Mouse (Mus musculus): Measurements from ENCODE around the gene Prpf8. TPM values are rescaled to one million over a fixed set of nuclear protein-coding genes. Genes with fewer than 3 reads are reported as not detected.
A peak's percentile ranks its signal among the peaks of the same experiment; 100 is the strongest.
"Not testable (repeated sequence)": the region's sequence is repeated elsewhere in the genome, so short reads cannot be mapped to it uniquely, and the experiment has no call there.

Gene Prpf8
- polyA plus RNA-seq (2015; fragmentation: Nextera tagmentation; extraction: Ambion mirVana) = 39.2 and 40.0 TPM in 2 replicates

DNA sequence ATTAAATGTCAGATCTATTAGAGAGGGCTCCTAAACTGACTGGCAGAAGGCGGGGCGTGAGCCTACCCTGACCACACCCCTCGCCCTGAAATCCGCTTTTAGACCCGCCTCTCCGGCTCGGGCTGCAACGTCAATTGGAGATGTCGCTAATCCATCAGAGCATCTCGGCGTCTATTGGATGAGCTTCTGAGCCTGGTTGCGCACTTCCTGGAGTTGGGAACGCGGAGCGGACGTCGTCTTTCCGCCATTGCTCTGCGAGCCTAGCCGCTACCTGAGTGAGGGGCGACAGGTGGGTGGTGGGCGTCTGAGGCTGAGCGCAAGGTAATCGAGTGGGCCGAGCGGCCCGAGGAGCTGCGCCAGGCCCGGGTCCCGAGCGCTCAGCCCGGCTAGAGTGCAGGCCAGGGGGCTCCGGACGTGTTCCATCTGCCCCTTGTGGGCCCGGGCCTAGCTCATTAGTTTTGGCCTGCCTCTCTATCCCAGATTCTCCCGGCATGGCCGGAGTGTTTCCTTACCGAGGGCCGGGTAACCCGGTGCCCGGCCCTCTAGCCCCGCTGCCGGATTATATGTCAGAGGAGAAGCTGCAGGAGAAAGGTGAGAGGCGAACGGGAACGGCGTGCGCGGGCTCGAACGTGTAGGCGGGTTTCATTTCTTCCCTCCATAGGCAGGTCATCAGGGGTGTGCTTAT is at the start of gene Prpf8:
Prpf8 (plus strand) TSS at position 216 of the 685 bp plus-strand sequence.
- DNase-seq (ENCODE audit: low spot score) = peak; percentile 96

DNA sequence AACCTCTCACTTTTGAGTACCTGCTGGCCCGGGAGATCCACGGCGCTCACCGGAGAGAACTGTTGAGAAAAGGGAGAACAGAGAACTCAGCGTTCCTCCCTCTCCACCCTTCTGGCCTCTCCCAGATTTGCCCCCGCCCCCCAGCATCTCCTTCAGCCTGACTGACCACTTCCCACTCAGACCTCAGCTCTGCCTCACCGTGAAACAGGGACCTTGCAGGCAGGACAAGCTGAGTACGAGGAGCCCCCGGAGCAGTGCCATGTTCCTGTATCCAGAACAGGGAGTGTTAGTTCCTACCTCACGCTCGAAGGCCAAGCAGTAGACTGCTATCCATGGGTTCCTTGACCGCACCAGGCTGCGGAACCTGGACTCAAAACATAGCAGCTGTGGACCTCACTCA is 48.4 kb upstream of the Prpf8 start:
- DNase-seq (ENCODE audit: low spot score) = no peak

DNA sequence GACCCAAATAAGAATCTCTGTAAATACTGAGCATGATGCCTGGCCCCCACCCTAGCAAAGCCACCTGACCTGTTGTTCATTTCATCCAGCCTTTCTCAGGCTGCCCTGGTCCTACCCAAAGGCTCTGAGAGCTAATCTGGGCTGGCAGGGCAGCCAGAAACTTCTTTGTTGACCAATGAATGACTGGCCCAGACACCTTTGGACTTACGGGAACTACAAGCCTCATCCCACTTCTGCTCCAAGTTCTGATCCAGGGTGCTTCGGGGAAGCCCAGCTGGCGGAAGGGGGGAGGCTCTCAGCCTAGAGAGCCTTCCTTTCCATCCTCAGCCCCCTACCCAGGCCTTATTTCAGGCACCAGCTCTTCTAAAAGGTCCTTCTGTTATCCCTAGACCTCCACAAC is 47.8 kb upstream of the Prpf8 start:
- no peak for DNase-seq (ENCODE audit: low spot score)

DNA sequence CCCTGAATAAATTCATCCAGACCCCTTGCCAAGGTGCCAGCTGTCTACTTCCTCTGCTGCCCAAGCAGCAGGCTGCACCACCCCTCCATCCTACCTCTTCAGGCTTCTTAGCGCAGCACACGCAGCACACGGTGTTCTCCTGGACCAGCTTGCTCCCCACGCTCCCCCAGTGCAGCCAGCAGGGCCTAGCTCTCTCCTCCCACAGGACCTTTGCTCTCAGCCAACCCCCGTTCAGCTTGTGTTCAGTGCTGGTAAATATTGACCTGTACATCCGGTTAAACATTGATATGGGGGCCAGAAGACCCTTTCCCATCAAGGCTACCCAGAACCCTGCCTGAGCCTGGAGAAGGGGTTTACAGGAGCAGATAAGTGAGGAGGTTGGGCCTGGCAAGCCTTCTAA is 47.3 kb upstream of the Prpf8 start, which contains the start of gene Serpinf2:
Serpinf2 (minus strand) TSS at position 229 of the 400 bp plus-strand sequence.
- DNase-seq (ENCODE audit: low spot score) = no peak

DNA sequence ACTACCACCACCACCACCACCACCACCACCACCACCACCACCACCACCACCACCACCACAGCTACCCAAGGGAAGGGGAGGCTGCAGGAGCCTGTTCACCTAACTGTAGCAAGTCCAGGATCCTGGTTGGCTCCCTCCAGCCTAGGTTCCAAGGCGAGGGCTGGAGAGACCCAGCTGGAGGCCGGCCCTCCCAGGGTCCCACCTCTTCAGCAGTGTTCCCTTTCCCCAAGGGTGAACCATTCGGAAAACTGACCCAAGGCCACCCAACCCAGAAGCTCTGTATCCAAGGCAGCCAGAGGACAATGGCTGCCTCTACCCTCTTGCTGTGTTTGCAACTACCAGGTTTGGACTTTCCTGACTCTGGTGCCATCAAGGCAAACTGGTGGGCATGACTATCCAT is 46.7 kb upstream of the Prpf8 start:
- no peak for DNase-seq (ENCODE audit: low spot score)

DNA sequence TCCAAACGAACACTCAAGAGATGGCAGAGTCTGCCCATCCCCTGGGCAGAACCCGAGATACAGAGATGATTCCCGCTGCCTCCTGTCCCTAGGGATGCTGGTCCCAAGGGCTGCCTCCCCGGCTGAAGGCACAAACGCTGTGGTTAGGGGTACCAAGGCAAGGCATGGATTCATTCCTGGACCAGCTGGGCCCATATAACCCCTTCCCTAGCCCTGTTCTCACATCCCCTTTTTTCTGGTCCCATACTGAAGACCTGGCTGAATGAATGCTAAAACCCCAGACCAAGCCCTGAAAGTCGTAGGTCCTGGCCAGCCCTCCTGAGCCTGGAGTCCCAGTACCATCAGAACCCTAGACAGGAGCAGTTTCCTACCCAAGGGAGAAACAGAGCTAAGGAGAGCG is 45.6 kb upstream of the Prpf8 start:
- DNase-seq (ENCODE audit: low spot score) = no peak

DNA sequence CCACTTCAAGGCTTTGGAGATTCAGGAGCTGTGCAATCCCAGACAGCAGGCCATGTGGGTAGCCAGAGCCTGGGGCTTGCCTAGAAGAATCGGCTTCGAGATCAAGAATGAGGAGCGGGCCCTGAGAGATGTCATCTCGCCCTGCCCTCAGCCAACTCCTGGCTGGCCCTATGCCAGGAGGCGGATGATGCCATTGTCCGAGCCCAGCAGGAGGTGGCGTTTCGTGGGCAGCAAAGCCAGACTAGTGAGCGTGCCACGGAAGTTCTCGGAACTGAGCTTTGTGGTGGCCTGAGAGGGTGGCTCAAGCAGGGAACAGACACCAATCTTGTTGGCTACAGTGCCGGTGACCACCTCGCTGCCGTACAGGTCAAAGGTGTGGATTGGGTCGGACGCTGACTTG is 45.0 kb upstream of the Prpf8 start:
- DNase-seq (ENCODE audit: low spot score) = no peak

DNA sequence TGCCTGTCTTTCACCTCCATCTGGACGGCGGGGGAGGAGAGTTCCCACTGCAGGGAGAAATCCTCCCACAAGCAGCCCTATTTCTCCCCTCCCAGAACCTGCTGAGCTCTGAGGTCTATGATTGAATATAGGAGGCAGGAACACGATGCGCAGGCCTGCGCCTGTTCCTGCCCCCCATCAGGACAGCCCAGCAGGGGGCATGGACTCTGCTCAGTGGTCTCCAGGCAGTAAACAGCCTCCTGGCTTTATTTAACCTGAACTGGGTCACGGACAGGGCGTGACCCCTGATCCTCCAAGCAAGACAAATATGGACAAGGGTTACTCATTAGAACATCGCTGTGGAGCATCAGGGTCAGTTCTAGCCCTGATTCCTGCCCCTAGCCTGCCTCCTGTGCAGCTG is 42.9 kb upstream of the Prpf8 start:
- DNase-seq (ENCODE audit: low spot score) = no peak

DNA sequence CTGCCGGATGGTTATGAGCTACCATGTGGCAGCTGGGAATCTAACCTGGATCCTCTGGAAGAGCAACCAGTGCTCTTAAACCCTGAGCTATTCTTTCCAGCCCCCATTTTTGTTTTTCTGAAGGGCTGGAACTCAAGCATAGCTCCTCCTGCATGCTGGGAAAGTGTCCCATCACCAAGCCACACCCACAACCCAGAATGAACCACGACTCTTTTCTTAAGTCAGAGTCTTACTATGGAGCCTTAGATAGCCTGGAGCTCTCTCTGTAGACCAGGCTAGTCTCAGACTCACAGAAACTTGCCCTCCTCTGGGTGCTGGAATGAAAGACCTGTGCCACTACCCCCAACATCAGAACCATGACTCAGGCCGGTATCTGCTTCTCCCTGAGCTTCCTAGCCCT is 38.0 kb upstream of the Prpf8 start:
- no peak for DNase-seq (ENCODE audit: low spot score)

DNA sequence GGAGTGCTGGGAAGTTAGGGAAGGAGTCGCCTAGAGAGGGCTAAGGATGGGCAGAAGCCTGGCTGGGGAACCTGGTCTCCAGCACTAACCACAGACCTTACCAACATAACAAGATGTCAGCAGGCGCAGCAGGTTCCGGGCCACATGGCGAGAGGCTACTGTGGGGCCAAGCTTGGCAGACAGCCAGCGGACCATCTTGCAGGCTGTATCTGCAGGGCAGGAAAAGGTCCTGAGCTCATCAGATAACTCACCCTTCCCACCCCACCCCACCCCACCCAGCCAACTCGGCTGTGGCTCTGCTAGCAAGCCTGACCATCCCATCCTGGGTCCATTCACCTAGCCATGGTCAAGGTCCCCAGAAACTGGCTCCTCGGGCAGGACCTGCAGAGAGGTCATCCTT is 36.9 kb upstream of the Prpf8 start:
- DNase-seq (ENCODE audit: low spot score) = no peak

DNA sequence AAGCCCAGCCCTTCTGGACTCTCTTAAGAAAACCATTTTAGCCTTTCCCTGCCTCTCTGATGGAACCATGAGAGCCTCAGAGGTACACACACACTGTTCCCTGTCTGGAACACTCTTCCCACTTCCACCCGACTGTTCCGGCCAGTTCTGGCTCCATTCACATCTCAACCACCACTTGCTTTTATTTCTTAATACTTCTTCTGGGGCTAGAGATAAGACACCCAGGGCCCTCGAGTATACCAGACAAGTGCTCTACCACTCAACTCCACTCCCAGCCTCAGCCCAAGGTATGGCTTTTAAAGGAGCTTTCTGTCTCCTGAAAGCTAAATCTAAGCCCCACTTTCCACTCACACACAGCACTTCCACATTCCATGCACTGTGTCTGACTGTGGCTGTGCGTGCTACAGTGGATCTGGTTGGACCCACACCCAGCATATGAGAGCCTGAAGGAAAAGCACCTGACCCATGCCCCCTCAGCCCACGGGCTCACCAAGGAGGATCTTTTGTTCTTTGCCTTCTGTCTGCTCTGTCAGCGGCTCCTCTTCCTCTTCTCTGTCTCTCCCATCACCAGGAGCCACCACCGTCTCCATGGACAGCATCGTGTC is 36.2 kb upstream of the Prpf8 start:
- no peak for DNase-seq (ENCODE audit: low spot score)

DNA sequence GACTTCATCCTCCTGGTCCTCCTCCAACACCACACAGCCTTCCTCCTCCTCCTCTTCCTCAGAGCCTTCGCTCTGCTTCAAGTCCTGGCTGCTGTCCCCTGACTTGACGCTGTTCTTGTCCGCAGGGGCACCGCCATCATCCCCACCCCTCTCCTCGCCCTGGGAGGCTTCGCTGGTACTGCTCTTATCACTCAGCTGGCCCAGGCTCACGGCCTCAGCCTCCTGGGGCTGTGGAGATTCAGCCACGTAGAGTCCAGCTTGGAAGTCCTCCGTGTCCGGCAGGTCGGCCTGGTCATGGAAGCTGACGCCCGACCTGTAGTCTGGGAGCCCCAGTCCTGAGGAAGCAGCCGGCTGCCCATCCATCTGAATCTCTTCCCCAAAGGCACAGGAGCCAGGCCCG is 35.7 kb upstream of the Prpf8 start:
- DNase-seq (ENCODE audit: low spot score) = no peak

DNA sequence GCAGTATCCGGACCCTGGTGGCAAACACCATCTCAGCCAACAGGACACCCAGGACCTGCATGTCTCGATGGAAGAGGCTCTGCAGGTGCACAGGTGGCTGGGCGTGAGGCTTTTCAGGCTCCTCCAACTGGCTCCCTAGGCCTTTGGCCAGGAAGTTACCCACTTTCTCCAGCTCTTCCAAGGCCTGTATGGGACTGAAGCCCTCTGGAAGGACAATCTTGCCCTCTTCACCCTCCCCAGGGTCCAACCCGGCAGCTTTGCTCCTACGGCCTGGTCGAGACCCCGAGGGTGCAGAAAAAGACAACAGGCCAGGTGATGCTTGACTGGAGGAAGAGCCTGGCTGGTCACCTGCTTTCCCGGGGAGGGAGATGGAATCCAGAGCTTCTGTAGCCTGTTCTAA is 34.5 kb upstream of the Prpf8 start:
- no peak for DNase-seq (ENCODE audit: low spot score)

DNA sequence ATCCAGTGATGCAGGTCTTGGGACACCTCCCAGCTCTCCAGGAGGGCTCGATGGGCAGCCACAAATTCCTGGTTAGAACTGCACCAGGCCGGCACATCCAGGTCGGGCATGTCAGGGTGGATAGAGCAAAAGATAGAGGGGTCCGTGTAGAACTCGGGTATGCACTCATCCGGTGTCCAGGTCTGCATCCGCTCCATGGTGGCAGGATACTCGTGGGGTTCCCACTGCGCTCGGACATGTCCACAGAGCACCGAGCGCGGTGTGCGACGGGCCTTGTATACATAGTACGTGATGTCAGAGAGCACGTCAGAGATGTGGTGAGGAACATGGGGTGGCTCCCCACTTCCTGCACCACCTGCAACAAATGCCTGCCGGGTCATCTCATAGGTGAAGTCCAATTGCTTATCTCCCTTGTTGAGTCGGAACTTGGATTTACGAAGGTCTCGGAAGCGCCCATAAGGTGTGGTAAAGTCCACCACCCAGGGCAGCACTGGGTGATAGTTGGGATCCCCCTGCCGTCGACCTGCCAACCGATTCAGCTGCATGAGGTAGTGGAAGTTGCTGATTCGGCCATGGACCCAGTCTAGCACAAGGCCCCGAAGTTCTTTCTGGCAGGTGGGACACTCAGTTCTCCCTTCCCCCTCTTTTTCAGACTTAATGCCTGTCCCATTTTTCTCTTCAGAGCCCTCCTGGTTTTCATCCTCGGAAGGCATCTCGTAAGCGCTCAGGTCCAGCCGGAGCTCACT is 33.6 kb upstream of the Prpf8 start:
- DNase-seq (ENCODE audit: low spot score) = no peak

DNA sequence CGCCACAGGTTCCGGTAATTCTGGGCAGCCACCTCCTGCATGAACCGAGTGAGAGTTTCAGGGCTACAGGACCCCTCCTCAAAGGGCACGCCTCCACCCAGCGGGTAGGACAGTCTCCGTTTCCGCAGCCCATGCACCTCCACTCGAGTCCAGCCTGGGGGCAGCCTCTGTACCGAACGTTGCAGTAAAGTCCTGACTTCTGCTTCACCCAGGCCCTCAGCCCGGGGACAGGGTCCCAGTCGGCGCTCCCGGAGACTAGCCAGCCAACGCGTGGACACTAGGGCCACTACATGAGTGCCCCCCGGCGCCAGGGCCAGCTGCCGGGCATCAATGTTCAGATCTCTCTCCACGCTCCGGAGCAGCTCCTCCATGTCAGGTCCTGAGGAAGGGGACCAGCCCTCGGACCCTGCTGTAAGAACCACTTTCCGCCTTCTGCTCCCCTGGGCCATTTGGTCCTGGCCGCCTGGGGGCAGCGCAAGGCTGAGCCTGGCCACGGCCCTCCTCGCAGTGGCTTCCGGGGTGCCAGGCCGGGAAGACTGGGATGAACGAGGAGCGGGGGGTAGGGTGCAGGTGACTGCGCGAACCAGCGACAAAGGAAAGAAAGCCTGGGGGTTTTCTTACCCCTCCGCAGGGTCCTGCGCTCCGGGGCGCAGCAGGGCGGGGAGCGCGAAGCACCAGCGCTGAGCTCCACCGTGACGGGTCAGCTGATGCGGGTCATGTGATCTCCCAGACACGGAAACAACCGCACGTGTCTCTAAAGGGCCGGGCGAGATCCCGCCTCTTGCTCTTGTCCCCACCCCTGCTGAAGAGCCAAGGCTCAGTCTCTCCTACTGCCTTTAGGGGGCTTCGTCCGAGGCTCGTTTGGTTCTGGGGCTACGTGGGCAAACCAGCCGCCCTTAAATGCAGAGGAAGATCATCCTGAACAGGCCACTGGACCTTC is 32.4 kb upstream of the Prpf8 start, which contains the start of gene Wdr81:
Wdr81 (minus strand) TSS at position 727 of the 940 bp plus-strand sequence.
- DNase-seq (ENCODE audit: low spot score) = peak; percentile 92

DNA sequence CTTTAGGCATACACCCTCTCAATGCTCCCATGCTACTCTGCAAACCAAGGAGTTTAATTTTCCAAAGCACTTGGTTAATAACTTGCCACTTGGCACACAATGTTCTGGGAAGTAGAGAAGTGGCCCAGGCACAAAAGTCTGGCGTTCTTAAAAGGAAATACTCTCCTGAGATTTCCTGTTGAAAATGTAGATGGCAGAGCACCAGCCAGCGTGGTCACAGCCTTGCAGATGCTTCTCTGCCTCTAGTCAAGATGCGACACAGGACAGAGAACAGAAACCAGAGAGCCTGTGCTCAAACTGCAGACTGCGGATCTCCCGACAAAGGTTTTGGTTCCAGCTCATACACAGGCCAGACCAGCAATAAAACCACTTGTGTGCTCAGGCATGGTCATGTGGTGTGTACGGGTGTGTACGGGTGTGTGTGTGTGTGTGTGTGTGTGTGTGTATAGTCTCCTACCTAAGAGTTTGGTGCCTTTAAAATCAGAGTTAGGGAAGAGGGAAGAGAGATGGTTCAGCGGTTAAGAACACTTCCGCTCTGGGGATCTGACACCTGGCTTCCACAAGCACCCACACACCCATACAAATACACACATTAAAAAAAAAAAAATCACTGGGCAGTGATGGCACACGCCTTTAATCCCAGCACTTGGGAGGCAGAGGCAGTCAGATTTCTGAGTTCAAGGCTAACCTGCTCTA is 31.4 kb upstream of the Prpf8 start:
- DNase-seq (ENCODE audit: low spot score) = peak; percentile 34

DNA sequence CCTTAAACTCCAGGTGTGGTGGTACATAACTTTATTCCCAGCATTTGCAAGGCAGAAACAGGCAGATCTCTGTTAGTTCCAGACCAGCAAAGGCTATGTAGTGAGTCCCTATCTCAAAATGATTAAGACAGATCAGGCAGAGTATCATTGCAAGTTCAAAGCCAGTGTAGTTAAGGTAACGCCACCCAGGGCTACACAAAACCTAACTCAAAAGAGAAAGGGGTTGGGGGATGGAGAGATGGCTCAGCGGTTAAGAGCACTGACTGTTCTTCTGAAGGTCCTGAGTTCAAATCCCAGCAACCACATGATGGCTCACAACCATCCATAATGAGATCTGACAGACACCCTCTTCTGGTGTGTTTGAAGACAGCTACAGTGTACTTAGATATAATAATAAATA is 30.6 kb upstream of the Prpf8 start:
- not testable (repeated sequence) for DNase-seq (ENCODE audit: low spot score)

DNA sequence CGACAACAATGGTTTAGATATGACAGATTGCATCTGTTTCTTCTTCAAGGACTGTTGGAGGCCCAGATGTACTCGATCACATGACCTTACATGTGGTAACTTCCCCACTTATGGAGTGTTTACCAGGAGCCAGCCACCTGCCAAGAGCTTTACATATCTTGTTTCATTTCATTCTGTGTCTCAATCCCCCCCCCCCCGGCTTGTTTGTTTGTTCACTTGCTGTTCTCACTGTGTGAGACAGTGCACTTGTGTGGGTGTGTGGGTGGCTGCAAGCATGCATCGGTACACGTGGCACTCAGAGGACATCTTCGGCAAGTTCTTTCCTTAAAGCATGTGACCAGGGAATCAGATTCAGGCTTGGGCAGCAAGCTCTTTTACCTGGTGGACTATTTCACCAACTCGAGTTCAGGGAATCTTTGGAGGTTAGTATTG is 30.2 kb upstream of the Prpf8 start:
- peak; percentile 75 for DNase-seq (ENCODE audit: low spot score)

DNA sequence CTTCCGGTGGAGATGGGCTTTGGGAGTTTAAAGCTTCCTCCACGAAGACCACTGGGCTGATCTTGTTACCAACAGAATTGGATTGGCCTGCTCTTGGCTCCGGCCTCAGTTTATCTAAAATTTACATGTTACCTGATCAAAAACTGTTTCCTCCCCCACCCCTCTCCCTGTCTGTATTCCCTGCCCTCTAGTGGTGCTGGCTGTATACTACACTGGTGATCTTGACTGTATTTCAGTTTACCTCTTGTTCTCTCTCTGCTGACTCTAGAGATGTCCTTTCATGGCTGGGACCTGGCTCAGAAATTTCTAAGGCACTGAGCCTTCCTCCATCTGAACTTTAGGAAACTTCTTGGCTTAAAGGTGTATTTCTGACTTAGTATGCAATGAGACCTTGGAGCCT is 28.4 kb upstream of the Prpf8 start:
- peak; percentile 69 for DNase-seq (ENCODE audit: low spot score)

DNA sequence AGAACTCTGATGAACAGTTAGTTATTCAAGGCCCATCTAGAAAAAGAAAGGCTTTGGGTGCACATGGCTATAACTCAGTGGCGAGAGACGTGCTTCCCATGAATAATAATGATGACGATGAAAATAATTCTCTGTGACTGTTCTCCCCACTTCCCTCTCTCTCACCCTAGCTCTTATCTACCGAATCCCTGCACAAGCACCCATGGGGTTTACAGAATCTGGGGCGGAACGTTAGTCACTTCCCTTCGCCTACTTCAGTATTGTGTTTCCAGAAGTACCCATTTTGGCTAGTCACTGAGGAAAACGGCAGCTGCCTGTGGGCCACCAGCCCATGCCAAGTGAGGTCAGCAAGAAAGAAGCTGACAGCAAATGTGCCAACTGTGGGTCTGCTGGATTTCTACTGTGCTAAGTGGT is 28.0 kb upstream of the Prpf8 start:
- no peak for DNase-seq (ENCODE audit: low spot score)
